19 mouse cellular contexts compared by ENCODE assay signal in the genomic region with DNA sequence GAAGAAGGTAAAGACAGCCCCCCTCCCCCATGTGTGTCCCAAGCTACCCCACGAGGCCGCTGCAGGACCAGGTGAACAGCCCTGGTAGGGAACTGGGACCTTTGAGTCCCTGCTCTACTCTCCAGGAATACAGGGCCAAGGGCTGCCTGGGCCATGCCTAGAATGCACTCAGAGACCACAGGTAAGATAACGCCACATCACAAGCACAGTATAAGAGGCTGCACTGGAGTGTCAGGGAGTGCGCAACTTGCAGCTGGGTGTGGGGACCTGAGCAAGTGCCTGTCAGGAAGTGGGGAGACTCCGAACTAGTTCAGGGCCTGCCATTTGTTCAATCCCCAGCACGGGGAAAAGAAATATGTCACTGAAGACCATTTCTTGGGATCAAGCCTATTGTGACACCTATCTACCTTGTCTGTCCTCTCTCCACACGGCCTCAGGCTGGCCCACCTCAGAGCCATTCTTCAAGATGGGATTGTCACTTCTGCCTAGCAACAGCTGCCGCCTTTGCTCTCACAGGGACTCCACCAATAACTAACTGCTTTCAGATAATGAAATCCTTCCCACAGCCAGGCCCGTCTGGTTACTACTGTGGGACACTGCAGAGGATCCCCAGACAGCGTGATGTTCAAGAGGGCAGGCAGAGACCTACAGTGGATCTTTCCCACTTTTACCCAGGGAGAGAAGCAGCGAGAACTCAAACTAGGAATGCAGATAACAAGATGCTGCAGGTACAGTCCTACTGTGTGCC. TPM values are rescaled to one million over a fixed set of nuclear protein-coding genes. Genes with fewer than 3 reads are reported as not detected.
DNase-seq lines count a peak whose midpoint lies in the region; ATAC-seq lines count a peak whose summit lies in the region.
"Had no signal": no experiment of that assay in that cellular context is flagged by ENCODE, and none has a peak within 500 bp of the region (broad histone marks: within the 10 kb centered on the region; RNA-seq: fewer than 3 reads in every experiment).

No protein-coding gene starts in this region.

- no peaks in the 10 kb centered on the region for H3K9me3 ChIP-seq in hindbrain, embryonic 13.5 days
- H3K9me3 ChIP-seq in hindbrain, embryonic 12.5 days (replicated peaks), result no peaks in the 10 kb centered on the region
- no peaks in the 10 kb centered on the region for H3K9me3 ChIP-seq in neural tube, embryonic 13.5 days
- H3K9me3 ChIP-seq: forebrain, embryonic 10.5 days; liver, embryonic 12.5 days; lung, embryonic 15.5 days had no signal

- 0 out of 2 replicates have a peak overlapping the region, but pooled peaks have one; percentile 26 for H3K9ac ChIP-seq in hindbrain, embryonic 13.5 days
- no peak overlapping the region for H3K9ac ChIP-seq in hindbrain, embryonic 12.5 days
- 0 out of 2 replicates have a peak overlapping the region, but pooled peaks have one; percentile 8 for H3K9ac ChIP-seq in neural tube, embryonic 13.5 days
- H3K9ac ChIP-seq: forebrain, postnatal 0 days; liver, embryonic 12.5 days; lung, embryonic 15.5 days had no signal

- 70% methylated on average over 11 of the region's 11 CpGs for WGBS in hindbrain, embryonic 13.5 days
- 74% methylated on average over 11 of the region's 11 CpGs for WGBS in hindbrain, embryonic 12.5 days
- 69% methylated on average over 11 of the region's 11 CpGs for WGBS in neural tube, embryonic 13.5 days

- H3K4me1 ChIP-seq in hindbrain, embryonic 13.5 days (replicated peaks), result peaks cover 79% of the 10 kb centered on the region
- peaks cover 48% of the 10 kb centered on the region for H3K4me1 ChIP-seq in hindbrain, embryonic 12.5 days
- H3K4me1 ChIP-seq in neural tube, embryonic 13.5 days (replicated peaks), result peaks cover 83% of the 10 kb centered on the region

- intact Hi-C loops in left cerebral cortex, postnatal 14 days (cut with DNase I), result no loop called here

- no peak for DNase-seq in neural tube, embryonic 10.5 days (ENCODE audit: extremely low spot score, low spot score)
- peak; percentile 39 for DNase-seq in naive thymus-derived CD4-positive, alpha-beta T cell, adult 2 months (ENCODE audit: low read depth)
- DNase-seq in spleen, adult 12 weeks (ENCODE audit: low spot score), result no peak
- DNase-seq in left cerebral cortex, postnatal 14 days (ENCODE audit: low spot score in 2 of 2), result no peak
- DNase-seq: B cell, adult 2 months; cerebellum, adult 2 months; forebrain, postnatal 0 days; heart, postnatal 14 days; kidney, adult 9 months; kidney, postnatal 25 days; left cerebral cortex, postnatal 4 days had no signal

- no peaks in the 10 kb centered on the region for H3K27me3 ChIP-seq in hindbrain, embryonic 13.5 days
- H3K27me3 ChIP-seq in hindbrain, embryonic 12.5 days, result no peaks in the 10 kb centered on the region
- no peaks in the 10 kb centered on the region for H3K27me3 ChIP-seq in neural tube, embryonic 13.5 days
- H3K27me3 ChIP-seq: lung, embryonic 15.5 days had no signal

- H3K4me2 ChIP-seq in hindbrain, embryonic 13.5 days, result no peak overlapping the region
- no peak overlapping the region for H3K4me2 ChIP-seq in hindbrain, embryonic 12.5 days (replicated peaks)
- no peak overlapping the region for H3K4me2 ChIP-seq in neural tube, embryonic 13.5 days
- H3K4me2 ChIP-seq: heart, embryonic 11.5 days; liver, embryonic 12.5 days; lung, embryonic 15.5 days had no signal

- no peak overlapping the region for H3K4me3 ChIP-seq in hindbrain, embryonic 13.5 days
- H3K4me3 ChIP-seq in hindbrain, embryonic 12.5 days, result no peak overlapping the region
- H3K4me3 ChIP-seq in neural tube, embryonic 13.5 days, result no peak overlapping the region
- H3K4me3 ChIP-seq: forebrain, embryonic 10.5 days; liver, embryonic 12.5 days; lung, embryonic 15.5 days had no signal

- ATAC-seq in hindbrain, embryonic 13.5 days (ENCODE audit: low FRiP score), result no peak
- ATAC-seq in hindbrain, embryonic 12.5 days (ENCODE audit: low FRiP score), result no peak
- no peak for ATAC-seq in neural tube, embryonic 13.5 days (ENCODE audit: low read depth)
- ATAC-seq: forebrain, postnatal 0 days; inflammation-experienced regulatory T-cells, adult 6 months; liver, embryonic 12.5 days had no signal

- H3K27ac ChIP-seq in hindbrain, embryonic 13.5 days, result peak overlapping the region; percentile 30; the same call in 1 of the 2 replicates
- no peak overlapping the region for H3K27ac ChIP-seq in hindbrain, embryonic 12.5 days
- 0 out of 2 replicates have a peak overlapping the region, but pooled peaks have one; percentile 1 for H3K27ac ChIP-seq in neural tube, embryonic 13.5 days (replicated peaks)
- H3K27ac ChIP-seq: forebrain, embryonic 10.5 days; liver, embryonic 12.5 days; lung, embryonic 15.5 days had no signal

- H3K36me3 ChIP-seq in hindbrain, embryonic 13.5 days, result peaks cover 21% of the 10 kb centered on the region
- peaks cover 3% of the 10 kb centered on the region; the same call in 1 of the 2 replicates for H3K36me3 ChIP-seq in hindbrain, embryonic 12.5 days
- peaks cover 8% of the 10 kb centered on the region; the same call in 1 of the 2 replicates for H3K36me3 ChIP-seq in neural tube, embryonic 13.5 days
- H3K36me3 ChIP-seq: liver, embryonic 12.5 days had no signal

RNA-seq across cellular contexts. Expression of a gene that starts 4.2 kb away (rescaled TPM):
- polyA plus RNA-seq in hindbrain, embryonic 13.5 days (2015; fragmentation: Nextera tagmentation; extraction: Ambion mirVana), result 12.3 and 13.6 TPM in 2 replicates
- polyA plus RNA-seq in hindbrain, embryonic 12.5 days (2016; fragmentation: Nextera tagmentation; extraction: Ambion mirVana), result 14.9 and 16.1 TPM in 2 replicates
- 14.5 and 18.3 TPM in 2 replicates for polyA plus RNA-seq in neural tube, embryonic 13.5 days (2015; fragmentation: Nextera tagmentation; extraction: Ambion mirVana)
- 10 to 100 TPM; 27.6 to 35.6 TPM for total RNA-seq in left cerebral cortex, postnatal 14 days (2021)

RNA-seq across cellular contexts. Expression of a gene that starts 21.2 kb away (rescaled TPM):
- polyA plus RNA-seq in hindbrain, embryonic 13.5 days (2015; fragmentation: Nextera tagmentation; extraction: Ambion mirVana), result 22.6 and 23.4 TPM in 2 replicates
- polyA plus RNA-seq in hindbrain, embryonic 12.5 days (2016; fragmentation: Nextera tagmentation; extraction: Ambion mirVana), result 18.9 TPM in 2 replicates
- 19.6 and 21.4 TPM in 2 replicates for polyA plus RNA-seq in neural tube, embryonic 13.5 days (2015; fragmentation: Nextera tagmentation; extraction: Ambion mirVana)
- total RNA-seq in left cerebral cortex, postnatal 14 days (2021), result 1 to 10 TPM; 4.7 to 4.8 TPM
